Mouse (Mus musculus): ENCODE data around the gene Pcyt2.

DNA sequence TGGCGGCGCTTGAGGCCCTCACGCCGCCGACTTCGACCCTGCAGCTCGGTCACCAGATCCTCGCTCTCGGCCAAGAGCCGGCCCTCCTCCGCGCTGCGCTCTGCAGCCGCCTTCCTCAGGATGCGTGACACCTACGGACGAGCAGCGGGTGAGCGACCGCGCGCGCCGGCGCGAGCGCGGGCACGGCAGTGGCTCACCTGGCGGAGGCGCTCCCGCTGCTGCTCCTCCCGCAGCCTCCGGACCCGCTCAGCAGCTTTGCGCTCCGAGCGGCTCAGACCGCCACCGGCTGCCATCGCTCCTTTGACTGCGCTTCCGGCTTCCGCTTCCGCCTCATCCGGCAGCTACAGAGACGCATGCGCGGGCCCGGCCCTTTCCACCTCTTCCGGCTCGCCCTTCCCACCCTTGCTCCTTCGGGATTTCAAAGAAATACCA lies 7.0 kb upstream of the Pcyt2 start:
- TF ChIP-seq CTCF (IDR thresholded peaks at IDR 0.05; ENCODE audit: control insufficient read depth, insufficient read depth, insufficient read length) = no peak
- TF ChIP-seq MAX (IDR thresholded peaks at IDR 0.05) = no peak
- no peak for TF ChIP-seq FOSL1 (IDR thresholded peaks at IDR 0.05; ENCODE audit: insufficient read depth, low read length, poor library complexity, severe bottlenecking)
- TF ChIP-seq USF1 (IDR thresholded peaks at IDR 0.05; ENCODE audit: low read depth) = no peak
- no peak for TF ChIP-seq CEBPB (IDR thresholded peaks at IDR 0.05; ENCODE audit: low read depth)
- no peak for TF ChIP-seq MYOD1 (IDR thresholded peaks at IDR 0.05; ENCODE audit: control insufficient read depth, insufficient read length, low read depth)

All from C2C12 (cell line).